Mouse (Mus musculus) cortical plate, adult 2 months (tissue): ENCODE data around the gene Oaz1.

Experiments used
- CTCF ChIP-seq: fragments of 200-500 bp; IDR thresholded peaks from 2 replicates; pipeline ENCODE4 v1.5.1; 2011; ENCODE audit warnings: mild to moderate bottlenecking, control low read depth, low read length; ENCODE audit not compliant: insufficient read depth; ENCODE audit errors: extremely low read depth
- POLR2A ChIP-seq: fragments of 200-500 bp; IDR thresholded peaks from 2 replicates; pipeline ENCODE4 v1.6.1; 2011; ENCODE audit warnings: mild to moderate bottlenecking, low read length, control low read depth; ENCODE audit not compliant: insufficient read depth; ENCODE audit errors: extremely low read depth

GRCm38 (mm10) chr10:80836949-80837379 lies 10.5 kb downstream of the Oaz1 start:
- TF ChIP-seq CTCF = no peak
- TF ChIP-seq POLR2A = no peak
